9 mouse cellular contexts compared by ENCODE assay signal in the genomic region with DNA sequence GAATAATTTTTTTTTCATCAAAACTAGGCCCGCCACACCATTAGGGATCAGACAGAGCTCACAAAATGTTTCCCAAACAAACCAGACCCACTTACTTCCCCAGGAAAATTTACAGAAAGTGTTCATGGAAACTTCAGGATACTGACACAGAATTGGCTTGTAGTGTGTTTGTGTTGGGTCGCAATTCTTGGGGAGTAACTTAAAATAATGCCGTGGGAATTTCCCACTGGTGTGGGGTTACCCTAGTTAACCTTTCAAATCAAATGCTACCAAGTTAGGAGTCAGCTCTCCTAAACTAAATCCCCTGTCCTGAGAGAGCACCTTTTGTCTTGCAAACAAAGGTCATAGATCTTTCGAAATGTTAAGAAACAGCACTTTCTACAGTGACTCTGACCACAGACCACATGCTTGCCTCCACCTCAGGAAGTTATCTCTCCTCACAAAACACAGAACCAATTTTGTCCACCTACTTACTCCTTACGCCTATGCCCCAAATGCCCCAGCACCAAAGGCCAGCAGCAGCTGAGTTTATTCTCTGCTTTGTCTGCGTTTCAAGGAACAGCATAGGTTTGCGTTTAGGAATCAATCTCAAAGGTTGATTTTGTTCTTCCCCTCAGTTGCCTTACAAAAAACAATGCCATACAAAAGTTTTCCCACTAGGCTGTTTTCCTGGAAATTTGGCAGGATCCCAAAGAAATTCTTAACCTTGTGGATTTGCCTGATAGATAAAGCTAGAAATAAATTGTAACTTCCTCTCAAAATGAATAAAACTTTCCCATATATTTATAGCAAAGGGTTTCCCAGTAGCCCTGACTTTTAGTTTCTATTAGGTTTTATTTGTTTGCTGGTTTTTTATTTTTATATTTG. TPM values are rescaled to one million over a fixed set of nuclear protein-coding genes. Genes with fewer than 3 reads are reported as not detected.
DNase-seq lines count a peak whose midpoint lies in the region; ATAC-seq and TF ChIP-seq lines count a peak whose summit lies in the region.
"Had no signal": no experiment of that assay in that cellular context is flagged by ENCODE, and none has a peak within 500 bp of the region (broad histone marks: within the 10 kb centered on the region; RNA-seq: fewer than 3 reads in every experiment).

No protein-coding gene starts in this region.

- H3K4me3 ChIP-seq in kidney, postnatal 0 days (replicated peaks; ENCODE audit: low read depth, low read length): no peak overlapping the region
- no peak overlapping the region for H3K4me3 ChIP-seq in embryonic facial prominence, embryonic 13.5 days
- no peak overlapping the region for H3K4me3 ChIP-seq in limb, embryonic 14.5 days (replicated peaks; ENCODE audit: low read length)

- H3K27me3 ChIP-seq in kidney, postnatal 0 days (ENCODE audit: insufficient read depth, low read length): no peaks in the 10 kb centered on the region
- H3K27me3 ChIP-seq in embryonic facial prominence, embryonic 13.5 days: no peaks in the 10 kb centered on the region
- H3K27me3 ChIP-seq in limb, embryonic 14.5 days (ENCODE audit: control insufficient read depth, insufficient read depth, low read length): no peaks in the 10 kb centered on the region

- H3K9me3 ChIP-seq in kidney, postnatal 0 days (replicated peaks; ENCODE audit: low read length): no peaks in the 10 kb centered on the region
- no peaks in the 10 kb centered on the region for H3K9me3 ChIP-seq in embryonic facial prominence, embryonic 13.5 days
- no peaks in the 10 kb centered on the region for H3K9me3 ChIP-seq in limb, embryonic 14.5 days (ENCODE audit: control insufficient read depth, low read length)

- H3K36me3 ChIP-seq in kidney, postnatal 0 days (ENCODE audit: insufficient read depth, low read length): no peaks in the 10 kb centered on the region
- no peaks in the 10 kb centered on the region for H3K36me3 ChIP-seq in embryonic facial prominence, embryonic 13.5 days
- H3K36me3 ChIP-seq in limb, embryonic 14.5 days (ENCODE audit: control insufficient read depth, insufficient read depth, low read length): no peaks in the 10 kb centered on the region

- no peak for ATAC-seq in kidney, postnatal 0 days (replicated peaks; ENCODE audit: low FRiP score, low read depth)
- no peak for ATAC-seq in embryonic facial prominence, embryonic 13.5 days (ENCODE audit: insufficient number of reproducible peaks, insufficient read depth, low FRiP score, low TSS enrichment, low read depth)
- ATAC-seq in limb, embryonic 14.5 days (ENCODE audit: low FRiP score, low read depth): no peak

- 0 out of 2 replicates have a peak, but pooled peaks cover 9% of the 10 kb centered on the region for H3K4me1 ChIP-seq in kidney, postnatal 0 days (replicated peaks; ENCODE audit: insufficient read depth, low read length)
- H3K4me1 ChIP-seq in embryonic facial prominence, embryonic 13.5 days: no peaks in the 10 kb centered on the region
- H3K4me1 ChIP-seq in limb, embryonic 14.5 days (ENCODE audit: control insufficient read depth, insufficient read depth, low read length): peaks cover 8% of the 10 kb centered on the region; the same call in 1 of the 2 replicates

- peak overlapping the region; percentile 43; the same call in 1 of the 2 replicates for H3K27ac ChIP-seq in kidney, postnatal 0 days
- H3K27ac ChIP-seq in embryonic facial prominence, embryonic 13.5 days: 0 out of 2 replicates have a peak overlapping the region, but pooled peaks have one; percentile 2
- peak overlapping the region; percentile 52; the same call in 1 of the 2 replicates for H3K27ac ChIP-seq in limb, embryonic 14.5 days (replicated peaks; ENCODE audit: low read depth, low read length)
- H3K27ac ChIP-seq: liver, embryonic 14.5 days had no signal

- no peak overlapping the region for H3K4me2 ChIP-seq in kidney, postnatal 0 days (ENCODE audit: low read length)
- H3K4me2 ChIP-seq in embryonic facial prominence, embryonic 13.5 days: no peak overlapping the region
- no peak overlapping the region for H3K4me2 ChIP-seq in limb, embryonic 14.5 days (replicated peaks; ENCODE audit: low read depth, low read length, severe bottlenecking)

- no peak for TF ChIP-seq CTCF in kidney, postnatal 0 days (IDR thresholded peaks at IDR 0.05; ENCODE audit: low read depth)

- no peak for TF ChIP-seq POLR2A in limb, embryonic 14.5 days (IDR thresholded peaks at IDR 0.05; ENCODE audit: borderline replicate concordance, extremely low read depth, insufficient read depth, insufficient read length)

- 38% methylated on average over 7 of the region's 7 CpGs for WGBS in kidney, postnatal 0 days
- WGBS in embryonic facial prominence, embryonic 13.5 days: 44% methylated on average over 7 of the region's 7 CpGs
- 50% methylated on average over 7 of the region's 7 CpGs for WGBS in limb, embryonic 14.5 days

- DNase-seq in kidney, postnatal 0 days (ENCODE audit: low spot score): peak; percentile 49
- no peak for DNase-seq in kidney, adult 8-10 months
- peak; percentile 39 for DNase-seq in R1 (ENCODE audit: low read depth, low spot score)
- DNase-seq in limb, embryonic 14.5 days (ENCODE audit: low spot score): no peak
- no peak for DNase-seq in urinary bladder, adult 18-20 months (ENCODE audit: low spot score in 2 of 2)
- no peak for DNase-seq in spleen, postnatal 14 days (ENCODE audit: low spot score in 2 of 2)
- no peak for DNase-seq in gastrocnemius, postnatal 4 days (ENCODE audit: low spot score in 2 of 2)

- no peak overlapping the region for H3K9ac ChIP-seq in kidney, postnatal 0 days (ENCODE audit: low read depth, low read length)
- no peak overlapping the region for H3K9ac ChIP-seq in embryonic facial prominence, embryonic 13.5 days
- no peak overlapping the region for H3K9ac ChIP-seq in limb, embryonic 14.5 days (ENCODE audit: low read depth, low read length, severe bottlenecking)
- H3K9ac ChIP-seq: liver, embryonic 14.5 days had no signal

RNA-seq across cellular contexts. Expression of gene Tm4sf1, which starts 13.7 kb away (rescaled TPM):
- polyA plus RNA-seq in kidney, postnatal 0 days (2015; fragmentation: Nextera tagmentation; extraction: Ambion mirVana): 386 and 407 TPM in 2 replicates
- 30.1 and 46.6 TPM in 2 replicates for polyA plus RNA-seq in embryonic facial prominence, embryonic 13.5 days (2015; fragmentation: Nextera tagmentation; extraction: Ambion mirVana)
- polyA plus RNA-seq in limb, embryonic 14.5 days (2012; rRNA removed): 57.8 and 66.8 TPM in 2 replicates
- 96.0 and 98.4 TPM in 2 replicates for polyA plus RNA-seq in limb, embryonic 14.5 days (2014; fragmentation: Nextera tagmentation; extraction: Ambion mirVana)
- 10 to 100 TPM; 48.9 to 58.0 TPM for total RNA-seq in gastrocnemius, postnatal 4 days (2021)

Comparison
In these comparisons a context has a peak if more than half of its experiments do, and no peak if none do; other contexts are left out.
1. DNase-seq: peak in kidney, postnatal 0 days (single experiment) and R1 (single experiment); none in kidney, adult 8-10 months (0 of 2), limb, embryonic 14.5 days (single experiment), urinary bladder, adult 18-20 months (0 of 2), spleen, postnatal 14 days (0 of 2) and gastrocnemius, postnatal 4 days (0 of 2).
2. H3K27ac ChIP-seq: peak in every context shown above with its lines; median percentile 52 in limb, embryonic 14.5 days; 43 in kidney, postnatal 0 days; 2 in embryonic facial prominence, embryonic 13.5 days.